Mouse (Mus musculus) testis, postnatal 10 days (tissue): Measurements from ENCODE around the gene Tmem136.

Experiments used
- DNase-seq: peaks from one replicate; pipeline ENCODE4 v3.0.0; 2021; ENCODE audit warnings: low spot score

The Tmem136 gene

GRCm38 (mm10) chr9:43108081-43108480, 8.3 kb downstream of the Tmem136 start:
- no peak for DNase-seq

GRCm38 (mm10) chr9:43107555-43107954, 8.8 kb downstream of the Tmem136 start:
- DNase-seq, result no peak

- DNase-seq, result peak; percentile 60
Observed at GRCm38 (mm10) chr9:43107187-43107517, 9.2 kb downstream of the Tmem136 start, which contains the start of gene Arhgef12. Arhgef12 (minus strand) TSS chr9:43107239.

GRCm38 (mm10) chr9:43106426-43107186, 9.8 kb downstream of the Tmem136 start:
- DNase-seq, result peak; percentile 71

- DNase-seq, result peak; percentile 97
Observed at GRCm38 (mm10) chr9:43105664-43106361, 10.6 kb downstream of the Tmem136 start.

- DNase-seq, result peak; percentile 70
Observed at GRCm38 (mm10) chr9:43104873-43105663, 11.3 kb downstream of the Tmem136 start.

GRCm38 (mm10) chr9:43104526-43104872, 11.9 kb downstream of the Tmem136 start:
- no peak for DNase-seq

- DNase-seq, result no peak
Observed at GRCm38 (mm10) chr9:43103675-43104299, 12.6 kb downstream of the Tmem136 start.

- DNase-seq, result no peak
Observed at GRCm38 (mm10) chr9:43102931-43103330, 13.4 kb downstream of the Tmem136 start.

GRCm38 (mm10) chr9:43101936-43102595, 14.3 kb downstream of the Tmem136 start:
- DNase-seq, result no peak

- DNase-seq, result no peak
Observed at GRCm38 (mm10) chr9:43098922-43099321, 17.4 kb downstream of the Tmem136 start.

GRCm38 (mm10) chr9:43097801-43098557, 18.4 kb downstream of the Tmem136 start:
- no peak for DNase-seq

- DNase-seq, result no peak
Observed at GRCm38 (mm10) chr9:43096337-43096736, 20.0 kb downstream of the Tmem136 start.

- DNase-seq, result no peak
Observed at GRCm38 (mm10) chr9:43094828-43095227, 21.5 kb downstream of the Tmem136 start.

GRCm38 (mm10) chr9:43093803-43094202, 22.6 kb downstream of the Tmem136 start:
- no peak for DNase-seq

GRCm38 (mm10) chr9:43085686-43086285, 30.6 kb downstream of the Tmem136 start:
- no peak for DNase-seq

GRCm38 (mm10) chr9:43084496-43085362, 31.6 kb downstream of the Tmem136 start:
- no peak for DNase-seq

GRCm38 (mm10) chr9:43083441-43084055, 32.8 kb downstream of the Tmem136 start:
- DNase-seq, result no peak

GRCm38 (mm10) chr9:43078711-43079110, 37.7 kb downstream of the Tmem136 start:
- no peak for DNase-seq
